Mouse (Mus musculus) liver, postnatal 0 days (tissue): ENCODE measurements around the gene Defb15. TPM values are rescaled to one million over a fixed set of nuclear protein-coding genes. Genes with fewer than 3 reads are reported as not detected.
"Not testable (repeated sequence)": the region's sequence is repeated elsewhere in the genome, so short reads cannot be mapped to it uniquely, and the experiment has no call there.

Source experiments
- ATAC-seq: fragments of 200-750 bp; cut with Nextera tagmentation; 2 replicates; pipeline ENCODE4 v1.8.0; 2017; ENCODE audit warnings: mild to moderate bottlenecking, moderate library complexity
- DNase-seq: peaks from one replicate; pipeline ENCODE4 v3.0.0-alpha.2; 2016
- H3K27ac ChIP-seq: fragments of 300-500 bp; sonication (generic); 2 replicates; pipeline ENCODE4 v1.5.1; 2014; ENCODE audit warnings: antibody characterized with exemption, moderate library complexity, mild to moderate bottlenecking, low read depth
- H3K27me3 ChIP-seq: fragments of 300-500 bp; sonication (generic); 2 replicates; pipeline ENCODE4 v1.6.1; 2014; ENCODE audit warnings: low read length, control low read depth, mixed read lengths; ENCODE audit not compliant: insufficient read depth
- H3K36me3 ChIP-seq: fragments of 300-500 bp; sonication (generic); replicated peaks from 2 replicates; pipeline ENCODE4 v1.6.1; 2014; ENCODE audit warnings: mild to moderate bottlenecking, control low read depth, low read length, moderate library complexity, mixed read lengths; ENCODE audit not compliant: insufficient read depth
- H3K4me1 ChIP-seq: fragments of 300-500 bp; sonication (generic); 2 replicates; pipeline ENCODE4 v1.6.1; 2014; ENCODE audit warnings: antibody characterized with exemption, mild to moderate bottlenecking, control low read depth; ENCODE audit not compliant: insufficient read depth
- H3K4me2 ChIP-seq: fragments of 300-500 bp; sonication (generic); 2 replicates; pipeline ENCODE4 v1.6.1; 2014; ENCODE audit warnings: low read depth, mild to moderate bottlenecking, low read length, moderate library complexity, mixed read lengths
- H3K4me3 ChIP-seq: fragments of 300-500 bp; sonication (generic); 2 replicates; pipeline ENCODE4 v1.5.1; 2014; ENCODE audit warnings: low read depth, low read length
- H3K9ac ChIP-seq: fragments of 300-500 bp; sonication (generic); replicated peaks from 2 replicates; pipeline ENCODE4 v1.6.1; 2014; ENCODE audit warnings: mild to moderate bottlenecking, moderate library complexity
- H3K9me3 ChIP-seq: fragments of 300-500 bp; sonication (generic); 2 replicates; pipeline ENCODE4 v1.6.1; 2016; ENCODE audit warnings: mild to moderate bottlenecking, control low read depth, low read length, mixed read lengths
- CTCF ChIP-seq: sonication (generic); IDR thresholded peaks from 2 replicates; pipeline ENCODE4 v1.5.1; 2016; ENCODE audit warnings: antibody characterized with exemption, low read depth
- EP300 ChIP-seq: IDR thresholded peaks from 2 replicates; pipeline ENCODE4 v1.6.1; 2016; ENCODE audit warnings: antibody characterized with exemption, low read depth, mild to moderate bottlenecking
- WGBS: fragments of 180-500 bp; shearing (Covaris S2); extraction: QIAGEN DNeasy Blood & Tissue Kit; methylation state at CpG from one replicate; pipeline ENCODE4 v1.1.7; 2014; ENCODE audit not compliant: insufficient replicate concordance; 5-methylcytosine and 5-hydroxymethylcytosine counted together
- polyA plus RNA-seq: library from polyadenylated mRNA; unstranded; fragments of >200 nt; fragmentation: Nextera tagmentation; extraction: Ambion mirVana; gene quantifications from 2 replicates; pipeline ENCODE4 v1.2.1, GENCODE M21; 2015

Defb15 gene
- polyA plus RNA-seq, 1 experiment from 2014 or later = not detected

GRCm38 (mm10) chr8:21912554-21912953, 20.0 kb downstream of the Defb15 start:
- Histone ChIP-seq H3K9me3 (no peaks in the 10 kb centered on the region), H3K27ac (no peak overlapping the region), H3K4me2 (no peak overlapping the region), H3K4me1 (no peaks in the 10 kb centered on the region), H3K9ac (no peak overlapping the region), H3K36me3 (no peaks in the 10 kb centered on the region), H3K4me3 (no peak overlapping the region), H3K27me3 (no peaks in the 10 kb centered on the region)
- TF ChIP-seq EP300 (no peak), CTCF (no peak)
- ATAC-seq (no peak), DNase-seq (no peak)
- WGBS = 14% methylated on average over 2 of the region's 2 CpGs

GRCm38 (mm10) chr8:21911931-21912330, 20.6 kb downstream of the Defb15 start:
- DNase-seq (no peak), ATAC-seq (no peak)
- 18% methylated on average over 1 of the region's 1 CpGs for WGBS
- no peak overlapping the region for H3K4me3 ChIP-seq
- no peaks in the 10 kb centered on the region for H3K27me3 ChIP-seq
- no peak overlapping the region for H3K9ac ChIP-seq
- no peak overlapping the region for H3K27ac ChIP-seq
- H3K9me3 ChIP-seq = no peaks in the 10 kb centered on the region
- TF ChIP-seq EP300 = no peak
- TF ChIP-seq CTCF = no peak
- no peaks in the 10 kb centered on the region for H3K36me3 ChIP-seq
- H3K4me2 ChIP-seq = no peak overlapping the region
- no peaks in the 10 kb centered on the region for H3K4me1 ChIP-seq

- H3K36me3 ChIP-seq, H3K4me2 ChIP-seq: not testable (repeated sequence)
These were observed 26.2 kb downstream of the Defb15 start, which contains the start of gene Defb11 for GRCm38 (mm10) chr8:21906290-21906689. TSS of gene Defb11 (minus strand) at chr8:21906412.

GRCm38 (mm10) chr8:21885321-21885720, 47.2 kb downstream of the Defb15 start, which contains the start of gene Defb9:
TSS of gene Defb9 (minus strand) at chr8:21885421.
- H3K9me3 ChIP-seq, H3K27me3 ChIP-seq, H3K4me2 ChIP-seq, H3K4me3 ChIP-seq, H3K4me1 ChIP-seq, DNase-seq, ATAC-seq, H3K9ac ChIP-seq, H3K36me3 ChIP-seq, H3K27ac ChIP-seq: not testable (repeated sequence)

More at GRCm38 (mm10) chr8:21906290-21906689, 26.2 kb downstream of the Defb15 start, which contains the start of gene Defb11:
- H3K4me1 ChIP-seq, ATAC-seq, H3K9ac ChIP-seq, H3K9me3 ChIP-seq, H3K27ac ChIP-seq, H3K27me3 ChIP-seq, H3K4me3 ChIP-seq, DNase-seq: not testable (repeated sequence)

Other genes with a start within 250 kb of the Defb15 start
- not detected in 2 replicates for gene AY761184, start 229.1 kb downstream of the Defb15 start, polyA plus RNA-seq
- gene Defa24, start 198.2 kb downstream of the Defb15 start, polyA plus RNA-seq = not detected in 2 replicates
- gene Defb50, start 109.2 kb downstream of the Defb15 start, polyA plus RNA-seq = not detected in 2 replicates
- gene Defb2, start 92.8 kb downstream of the Defb15 start, polyA plus RNA-seq = not detected in 2 replicates
- not detected in 2 replicates for gene Defb10, start 73.8 kb downstream of the Defb15 start, polyA plus RNA-seq
- not detected in 2 replicates for gene Defb9, start 47.3 kb downstream of the Defb15 start, polyA plus RNA-seq
- not detected in 2 replicates for gene Defb11, start 26.3 kb downstream of the Defb15 start, polyA plus RNA-seq
- not detected in 2 replicates for gene Defb35, start 5.6 kb upstream of the Defb15 start, polyA plus RNA-seq
- gene Defb13, start 14.1 kb upstream of the Defb15 start, polyA plus RNA-seq = not detected in 2 replicates
- not detected in 2 replicates for gene Fam90a1a, start 26.0 kb upstream of the Defb15 start, polyA plus RNA-seq
- not detected in 2 replicates for gene Ccdc70, start 37.1 kb upstream of the Defb15 start, polyA plus RNA-seq
- 4.7 and 5.7 TPM in 2 replicates for gene Atp7b, start 127.6 kb upstream of the Defb15 start, polyA plus RNA-seq
- gene Alg11, start 128.0 kb upstream of the Defb15 start, polyA plus RNA-seq = 7.8 and 8.7 TPM in 2 replicates
- gene Nek5, start 192.3 kb upstream of the Defb15 start, polyA plus RNA-seq = 0.12 and 0.26 TPM in 2 replicates
- 0.96 and 1.2 TPM in 2 replicates for gene Nek3, start 233.7 kb upstream of the Defb15 start, polyA plus RNA-seq